Mouse (Mus musculus): Measurements from ENCODE around the gene Ap1b1.

GRCm38 (mm10) chr11:4996621-4997199 lies 10.1 kb downstream of the Ap1b1 start:
- TF ChIP-seq CTCF (IDR thresholded peaks at IDR 0.05; ENCODE audit: borderline replicate concordance, control insufficient read depth, extremely low read depth, insufficient read depth, low read length, poor library complexity), result no peak
- no peak for TF ChIP-seq POLR2A (IDR thresholded peaks at IDR 0.05; ENCODE audit: control insufficient read depth, extremely low read depth, insufficient read depth, low read length, poor library complexity)

All from thymus, adult 2 months (tissue).